Mouse (Mus musculus) layer of hippocampus, adult 9-10 months (tissue): ENCODE results near the gene Slc38a8.

Source experiments
- DNase-seq: peaks from one replicate; pipeline ENCODE4 v3.0.0; 2022; ENCODE audit warnings: low spot score

Gene Slc38a8

GRCm38 (mm10) chr8:119436933-119437332 lies 64.6 kb downstream of the Slc38a8 start:
- DNase-seq, result no peak

- DNase-seq, result no peak
Observed at GRCm38 (mm10) chr8:119436331-119436730, 65.2 kb downstream of the Slc38a8 start.

- no peak for DNase-seq
Observed at GRCm38 (mm10) chr8:119435527-119435926, 66.0 kb downstream of the Slc38a8 start.

GRCm38 (mm10) chr8:119434569-119434968 lies 66.9 kb downstream of the Slc38a8 start:
- no peak for DNase-seq

GRCm38 (mm10) chr8:119433582-119434174 lies 67.8 kb downstream of the Slc38a8 start, which contains the start of gene Osgin1:
Gene Osgin1 (plus strand): TSS chr8:119434124.
- DNase-seq, result no peak

GRCm38 (mm10) chr8:119432372-119432771 lies 69.1 kb downstream of the Slc38a8 start:
- no peak for DNase-seq

GRCm38 (mm10) chr8:119430690-119431089 lies 70.8 kb downstream of the Slc38a8 start:
- DNase-seq, result no peak

- no peak for DNase-seq
Observed at GRCm38 (mm10) chr8:119430250-119430649, 71.2 kb downstream of the Slc38a8 start.
